Mouse (Mus musculus): ENCODE measurements at regions not wholly inside any gene's neighbourhood (a gene's known extent, or its start where the extent isn't known, plus 50 kb on each side); places are given as distances from the start of the nearest gene placed in this dataset.
A peak's percentile ranks its signal among the peaks of the same experiment; 100 is the strongest.

- DNase-seq (ENCODE audit: low spot score in 2 of 2), result no peak
These were observed 237.1 kb upstream of the Mpped2 start for GRCm38 (mm10) chr2:106455972-106456371.

GRCm38 (mm10) chr2:106458003-106458402 is 235.1 kb upstream of the Mpped2 start:
- no peak for DNase-seq (ENCODE audit: low spot score in 2 of 2)

GRCm38 (mm10) chr2:106461021-106461420 is 232.0 kb upstream of the Mpped2 start:
- DNase-seq (ENCODE audit: low spot score in 2 of 2), result no peak

GRCm38 (mm10) chr2:106461490-106461889 is 231.6 kb upstream of the Mpped2 start:
- DNase-seq (ENCODE audit: low spot score in 2 of 2), result no peak

GRCm38 (mm10) chr2:106461973-106462637 is 231.0 kb upstream of the Mpped2 start:
- DNase-seq (ENCODE audit: low spot score in 2 of 2), result no peak

- DNase-seq (ENCODE audit: low spot score in 2 of 2), result no peak
These were observed 228.0 kb upstream of the Mpped2 start for GRCm38 (mm10) chr2:106465055-106465454.

- no peak for DNase-seq (ENCODE audit: low spot score in 2 of 2)
These were observed 227.2 kb upstream of the Mpped2 start for GRCm38 (mm10) chr2:106465831-106466230.

GRCm38 (mm10) chr2:106469196-106469595 is 223.9 kb upstream of the Mpped2 start:
- DNase-seq (ENCODE audit: low spot score in 2 of 2), result no peak

- no peak for DNase-seq (ENCODE audit: low spot score in 2 of 2)
These were observed 219.6 kb upstream of the Mpped2 start for GRCm38 (mm10) chr2:106473458-106473857.

- DNase-seq (ENCODE audit: low spot score in 2 of 2), result no peak
These were observed 215.1 kb upstream of the Mpped2 start for GRCm38 (mm10) chr2:106477991-106478390.

- no peak for DNase-seq (ENCODE audit: low spot score in 2 of 2)
These were observed 205.6 kb upstream of the Mpped2 start for GRCm38 (mm10) chr2:106487335-106488082.

GRCm38 (mm10) chr2:106498735-106499134 is 194.3 kb upstream of the Mpped2 start:
- no peak for DNase-seq (ENCODE audit: low spot score in 2 of 2)

GRCm38 (mm10) chr2:106499227-106499928 is 193.7 kb upstream of the Mpped2 start:
- no peak for DNase-seq (ENCODE audit: low spot score in 2 of 2)

GRCm38 (mm10) chr2:106504933-106505420 is 188.1 kb upstream of the Mpped2 start:
- DNase-seq (ENCODE audit: low spot score in 2 of 2), result no peak

- no peak for DNase-seq (ENCODE audit: low spot score in 2 of 2)
These were observed 181.2 kb upstream of the Mpped2 start for GRCm38 (mm10) chr2:106511889-106512288.

GRCm38 (mm10) chr2:106512338-106513024 is 180.6 kb upstream of the Mpped2 start:
- no peak for DNase-seq (ENCODE audit: low spot score in 2 of 2)

GRCm38 (mm10) chr2:106513025-106513386 is 180.1 kb upstream of the Mpped2 start:
- DNase-seq (ENCODE audit: low spot score in 2 of 2), result no peak

- peak in 1 of 2 experiments; percentile 13 for DNase-seq (ENCODE audit: low spot score in 2 of 2)
These were observed 175.8 kb upstream of the Mpped2 start for GRCm38 (mm10) chr2:106517224-106517623.

- no peak for DNase-seq (ENCODE audit: low spot score in 2 of 2)
These were observed 170.1 kb upstream of the Mpped2 start for GRCm38 (mm10) chr2:106522961-106523360.

- no peak for DNase-seq (ENCODE audit: low spot score in 2 of 2)
These were observed 166.1 kb upstream of the Mpped2 start for GRCm38 (mm10) chr2:106527008-106527407.

- no peak for DNase-seq (ENCODE audit: low spot score in 2 of 2)
These were observed 163.8 kb upstream of the Mpped2 start for GRCm38 (mm10) chr2:106529247-106529646.

GRCm38 (mm10) chr2:106529746-106530145 is 163.3 kb upstream of the Mpped2 start:
- no peak for DNase-seq (ENCODE audit: low spot score in 2 of 2)
